Mouse (Mus musculus) stomach, postnatal 0 days (tissue): ENCODE results near the gene Disc1. TPM values are rescaled to one million over a fixed set of nuclear protein-coding genes. Genes with fewer than 3 reads are reported as not detected.

Source experiments
- ATAC-seq: fragments of 200-750 bp; cut with Nextera tagmentation; 2 replicates; pipeline ENCODE4 v1.8.0; 2017; ENCODE audit not compliant: low FRiP score, low TSS enrichment
- DNase-seq: peaks from one replicate; pipeline ENCODE4 v3.0.0-alpha.2; 2016; ENCODE audit warnings: low spot score
- H3K27ac ChIP-seq: fragments of 300-500 bp; sonication (generic); replicated peaks from 2 replicates; pipeline ENCODE4 v1.5.1; 2014; ENCODE audit warnings: mild to moderate bottlenecking, control low read depth
- H3K27me3 ChIP-seq: fragments of 300-500 bp; sonication (generic); 2 replicates; pipeline ENCODE4 v1.6.1; 2014; ENCODE audit warnings: low read length; ENCODE audit not compliant: control insufficient read depth, insufficient read depth
- H3K36me3 ChIP-seq: fragments of 300-500 bp; sonication (generic); 2 replicates; pipeline ENCODE4 v1.6.1; 2014; ENCODE audit warnings: low read length, mixed read lengths; ENCODE audit not compliant: control insufficient read depth, insufficient read depth
- H3K4me1 ChIP-seq: fragments of 300-500 bp; sonication (generic); replicated peaks from 2 replicates; pipeline ENCODE4 v1.6.1; 2014; ENCODE audit warnings: antibody characterized with exemption; ENCODE audit not compliant: control insufficient read depth, insufficient read depth
- H3K4me2 ChIP-seq: fragments of 300-500 bp; sonication (generic); replicated peaks from 2 replicates; pipeline ENCODE4 v1.6.1; 2014; ENCODE audit warnings: low read depth, mild to moderate bottlenecking, control low read depth, moderate library complexity
- H3K4me3 ChIP-seq: fragments of 300-500 bp; sonication (generic); 2 replicates; pipeline ENCODE4 v1.5.1; 2014; ENCODE audit warnings: low read depth, low read length, control low read depth
- H3K9ac ChIP-seq: fragments of 300-500 bp; sonication (generic); 2 replicates; pipeline ENCODE4 v1.6.1; 2014; ENCODE audit warnings: mild to moderate bottlenecking, low read length, control low read depth, mixed read lengths
- H3K9me3 ChIP-seq: fragments of 300-500 bp; sonication (generic); 2 replicates; pipeline ENCODE4 v1.6.1; 2016; ENCODE audit warnings: low read length; ENCODE audit not compliant: control insufficient read depth
- CTCF ChIP-seq: IDR thresholded peaks from 2 replicates; pipeline ENCODE4 v1.5.1; 2016; ENCODE audit warnings: antibody characterized with exemption, low read depth, mild to moderate bottlenecking, moderate library complexity
- EP300 ChIP-seq: optimal IDR thresholded peaks from 2 replicates; pipeline ENCODE3; 2016; ENCODE audit warnings: antibody characterized with exemption
- WGBS: fragments of 180-500 bp; shearing (Covaris S2); extraction: QIAGEN DNeasy Blood & Tissue Kit; methylation state at CpG from one replicate; pipeline ENCODE4 v1.1.7; 2014; 5-methylcytosine and 5-hydroxymethylcytosine counted together
- polyA plus RNA-seq: library from polyadenylated mRNA; unstranded; fragments of >200 nt; fragmentation: Nextera tagmentation; extraction: Ambion mirVana; gene quantifications from 2 replicates; pipeline ENCODE4 v1.2.1, GENCODE M21; 2015

Gene Disc1
- polyA plus RNA-seq, 1 experiment from 2014 or later, result 0.53 TPM

GRCm38 (mm10) chr8:125054436-125054810, 428 bp downstream of the Disc1 start:
- Histone ChIP-seq H3K4me3 (peak overlapping the region; percentile 66), H3K9me3 (no peaks in the 10 kb centered on the region), H3K4me1 (no peaks in the 10 kb centered on the region), H3K4me2 (peak overlapping the region; percentile 99), H3K27me3 (no peaks in the 10 kb centered on the region), H3K9ac (peak overlapping the region; percentile 76), H3K27ac (peak overlapping the region; percentile 80), H3K36me3 (no peaks in the 10 kb centered on the region)
- ATAC-seq (peak; percentile 67), DNase-seq (peak; percentile 49)
- no peak for TF ChIP-seq EP300
- peak; percentile 31 for TF ChIP-seq CTCF
- WGBS, result under 1% methylated on average over 36 of the region's 38 CpGs

- Histone ChIP-seq H3K27ac (no peak overlapping the region), H3K4me1 (no peaks in the 10 kb centered on the region), H3K4me3 (no peak overlapping the region), H3K4me2 (no peak overlapping the region), H3K9ac (no peak overlapping the region), H3K9me3 (no peaks in the 10 kb centered on the region), H3K36me3 (no peaks in the 10 kb centered on the region), H3K27me3 (no peaks in the 10 kb centered on the region)
- DNase-seq (no peak), ATAC-seq (no peak)
- 75% methylated on average over 8 of the region's 8 CpGs for WGBS
- TF ChIP-seq CTCF, result no peak
- no peak for TF ChIP-seq EP300
Measured at GRCm38 (mm10) chr8:125060904-125061303, 6.9 kb downstream of the Disc1 start.

- Histone ChIP-seq H3K27me3 (no peaks in the 10 kb centered on the region), H3K4me2 (no peak overlapping the region), H3K9me3 (no peaks in the 10 kb centered on the region), H3K27ac (no peak overlapping the region), H3K4me1 (no peaks in the 10 kb centered on the region), H3K36me3 (no peaks in the 10 kb centered on the region), H3K4me3 (no peak overlapping the region), H3K9ac (no peak overlapping the region)
- 66% methylated on average over 6 of the region's 6 CpGs for WGBS
- DNase-seq (no peak), ATAC-seq (no peak)
- TF ChIP-seq CTCF, result no peak
- no peak for TF ChIP-seq EP300
Measured at GRCm38 (mm10) chr8:125065596-125065995, 11.6 kb downstream of the Disc1 start.

GRCm38 (mm10) chr8:125066913-125067595, 13.1 kb downstream of the Disc1 start:
- H3K4me3 ChIP-seq, result no peak overlapping the region
- ATAC-seq, result peak; percentile 37; the same call in 1 of the 2 replicates
- no peaks in the 10 kb centered on the region for H3K4me1 ChIP-seq
- no peaks in the 10 kb centered on the region for H3K9me3 ChIP-seq
- H3K27ac ChIP-seq, result peak overlapping the region; percentile 67
- H3K27me3 ChIP-seq, result no peaks in the 10 kb centered on the region
- WGBS, result 30% methylated on average over 12 of the region's 12 CpGs
- no peak for TF ChIP-seq EP300
- peak; percentile 84 for TF ChIP-seq CTCF
- peak overlapping the region; percentile 18; the same call in 1 of the 2 replicates for H3K4me2 ChIP-seq
- H3K9ac ChIP-seq, result no peak overlapping the region
- peak; percentile 39 for DNase-seq
- no peaks in the 10 kb centered on the region for H3K36me3 ChIP-seq

- H3K9ac ChIP-seq, result no peak overlapping the region
- H3K36me3 ChIP-seq, result no peaks in the 10 kb centered on the region
- H3K27me3 ChIP-seq, result no peaks in the 10 kb centered on the region
- no peaks in the 10 kb centered on the region for H3K9me3 ChIP-seq
- no peak for DNase-seq
- no peak overlapping the region for H3K4me3 ChIP-seq
- no peak overlapping the region for H3K4me2 ChIP-seq
- ATAC-seq, result peak; percentile 62
- H3K4me1 ChIP-seq, result no peaks in the 10 kb centered on the region
- WGBS, result 74% methylated on average over 9 of the region's 9 CpGs
- TF ChIP-seq CTCF (no peak), EP300 (no peak)
- H3K27ac ChIP-seq, result peak overlapping the region; percentile 58
Measured at GRCm38 (mm10) chr8:125067596-125067960, 13.6 kb downstream of the Disc1 start.

- H3K27ac ChIP-seq, result peak overlapping the region; percentile 58; the same call in 1 of the 2 replicates
- WGBS, result 83% methylated on average over 6 of the region's 6 CpGs
Measured at GRCm38 (mm10) chr8:125068146-125068905, 14.3 kb downstream of the Disc1 start.

More at GRCm38 (mm10) chr8:125068146-125068905, 14.3 kb downstream of the Disc1 start:
- Histone ChIP-seq H3K27me3 (no peaks in the 10 kb centered on the region), H3K36me3 (no peaks in the 10 kb centered on the region), H3K4me2 (no peak overlapping the region), H3K4me1 (no peaks in the 10 kb centered on the region), H3K9me3 (no peaks in the 10 kb centered on the region), H3K4me3 (no peak overlapping the region), H3K9ac (no peak overlapping the region)
- TF ChIP-seq EP300 (no peak), CTCF (peak; percentile 55)
- no peak for ATAC-seq
- no peak for DNase-seq
